Mouse (Mus musculus) small intestine, adult 2 months (tissue): ENCODE data around the gene Rbfox1.

ENCODE experiments used
- CTCF ChIP-seq: fragments of 200-500 bp; IDR thresholded peaks from 2 replicates; pipeline ENCODE4 v1.5.1; 2012; ENCODE audit warnings: low read depth, mild to moderate bottlenecking, control low read depth, inconsistent platforms, low read length, moderate library complexity, mixed read lengths; ENCODE audit not compliant: insufficient replicate concordance, insufficient read length; ENCODE audit errors: extremely low read depth
- POLR2A ChIP-seq: fragments of 200-500 bp; IDR thresholded peaks from 2 replicates; pipeline ENCODE4 v1.6.1; 2012; ENCODE audit warnings: low read depth, mild to moderate bottlenecking, control low read depth, inconsistent platforms, low read length, moderate library complexity

- no peak for TF ChIP-seq CTCF
- no peak for TF ChIP-seq POLR2A
These were observed 3.3 kb upstream of the Rbfox1 start for GRCm38 (mm10) chr16:5881820-5882219.
